Mouse (Mus musculus) CD4-positive naive resting alpha-beta T cell, adult 76 days (primary cell): ENCODE results near the gene Gpt2. TPM values are rescaled to one million over a fixed set of nuclear protein-coding genes. Genes with fewer than 3 reads are reported as not detected.

Source experiments
- total RNA-seq: library from RNA; stranded (reverse); gene quantifications from one replicate; pipeline ENCODE4 v1.2.4, GENCODE M21; 2023

Gene Gpt2
- total RNA-seq, result 0.59 TPM

DNA sequence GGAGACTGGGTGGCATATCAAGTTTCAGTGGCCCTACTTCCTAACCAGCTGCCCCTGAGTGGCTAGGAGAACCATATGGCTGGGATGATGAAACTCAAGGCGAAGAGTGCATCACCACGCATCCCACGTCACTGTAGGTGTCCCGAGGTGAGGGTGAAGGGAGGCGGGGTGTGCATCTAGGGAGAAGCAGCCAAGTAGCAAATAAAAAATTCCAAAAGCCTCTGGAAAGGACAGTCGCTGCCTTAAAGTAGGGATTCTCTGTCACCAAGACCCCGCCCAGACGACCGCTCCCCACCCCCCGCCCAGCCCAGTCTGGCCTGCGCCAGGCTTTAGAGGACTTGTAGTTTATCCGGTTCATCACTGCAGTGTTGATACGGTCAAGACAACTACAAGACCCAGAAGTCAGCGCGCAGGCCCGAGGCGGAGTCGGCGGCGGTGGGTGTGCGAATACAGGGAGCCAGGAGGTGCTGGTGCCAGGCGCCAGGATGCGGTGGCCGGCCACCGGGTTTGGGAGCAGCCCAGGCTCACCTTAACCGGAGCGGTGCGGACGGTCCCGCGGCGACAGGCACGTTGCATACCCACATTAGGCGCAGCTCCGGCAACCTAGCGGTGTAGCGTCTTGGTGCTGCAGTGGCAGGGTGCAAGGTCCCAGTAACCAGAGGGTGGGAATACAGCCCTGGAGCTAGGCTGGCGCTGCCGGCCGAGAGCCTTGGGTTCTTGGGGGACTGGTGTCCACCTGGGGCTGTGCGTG is at the start of gene Gpt2:
TSS of gene Gpt2 (plus strand) at position 452 of the 751 bp plus-strand sequence.

DNA sequence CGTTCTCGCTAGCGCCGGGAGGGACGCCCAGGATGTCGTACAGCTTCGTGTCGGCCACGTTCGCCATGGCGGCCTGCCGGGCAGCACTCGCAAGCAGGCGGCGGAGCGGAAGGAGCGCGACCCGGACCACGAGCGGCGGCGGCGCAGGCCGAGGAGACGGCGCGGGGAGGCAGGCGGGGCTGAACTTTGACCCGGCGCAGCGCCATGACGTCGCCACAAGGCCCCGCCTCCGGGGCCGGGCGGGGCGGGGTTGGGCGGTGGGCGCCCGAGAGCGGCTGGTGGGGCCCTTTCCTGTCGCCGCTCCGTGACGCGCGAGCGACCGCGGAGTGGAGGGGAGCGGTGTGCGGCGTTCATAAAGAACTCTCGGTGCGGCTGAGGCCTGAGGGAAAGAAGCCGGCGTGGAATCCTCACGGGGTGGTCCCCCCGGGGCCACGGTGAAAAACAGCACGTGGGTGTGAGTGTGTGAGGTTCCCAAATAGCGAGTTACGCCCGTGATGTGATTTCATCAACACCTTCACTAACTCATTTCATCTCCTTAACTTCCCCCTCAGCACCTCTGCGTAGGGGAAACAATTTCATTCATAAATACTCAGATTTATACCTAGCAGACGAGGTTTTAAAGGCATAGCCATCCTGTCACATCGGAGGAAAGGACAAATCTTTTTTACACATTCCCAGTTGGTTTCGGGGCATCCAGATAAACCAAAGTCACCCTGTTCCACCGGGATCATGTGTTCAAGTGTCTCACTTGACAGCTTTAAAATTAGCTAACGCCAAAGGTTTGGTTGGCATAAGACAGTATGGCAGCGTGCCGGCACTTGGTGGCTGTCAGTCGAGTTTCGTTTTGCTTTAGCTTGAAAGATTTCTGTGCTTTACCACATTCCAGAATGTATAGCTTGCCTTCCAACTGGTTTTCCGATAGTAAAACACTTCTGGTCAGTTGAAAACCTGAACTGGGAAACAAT is 63.1 kb downstream of the Gpt2 start, which contains the start of gene Dnaja2:
TSS of gene Dnaja2 (minus strand) at position 164 of the 965 bp plus-strand sequence.

Other genes starting within 250 kb of the Gpt2 start
- gene Orc6, start 192.9 kb upstream of the Gpt2 start, total RNA-seq, result 57.7 TPM
- 55.6 TPM for gene Vps35, start 192.8 kb upstream of the Gpt2 start, total RNA-seq
- gene Mylk3, start 106.2 kb upstream of the Gpt2 start, total RNA-seq, result 0.73 TPM
- 20.9 TPM for gene 4921524J17Rik, start 59.7 kb upstream of the Gpt2 start, total RNA-seq
- gene Dnaja2, start 62.8 kb downstream of the Gpt2 start, total RNA-seq, result 156 TPM
- gene Neto2, start 208.3 kb downstream of the Gpt2 start, total RNA-seq, result 2.5 TPM